Mouse (Mus musculus) 3134 (cell line): ENCODE results near the gene Tbx6.

Experiments
- DNase-seq: peaks from one replicate; pipeline ENCODE4 v3.0.0-alpha.2; 2011; ENCODE audit warnings: low spot score; ENCODE audit not compliant: insufficient read length; ENCODE audit errors: extremely low read depth

Gene Tbx6

DNA sequence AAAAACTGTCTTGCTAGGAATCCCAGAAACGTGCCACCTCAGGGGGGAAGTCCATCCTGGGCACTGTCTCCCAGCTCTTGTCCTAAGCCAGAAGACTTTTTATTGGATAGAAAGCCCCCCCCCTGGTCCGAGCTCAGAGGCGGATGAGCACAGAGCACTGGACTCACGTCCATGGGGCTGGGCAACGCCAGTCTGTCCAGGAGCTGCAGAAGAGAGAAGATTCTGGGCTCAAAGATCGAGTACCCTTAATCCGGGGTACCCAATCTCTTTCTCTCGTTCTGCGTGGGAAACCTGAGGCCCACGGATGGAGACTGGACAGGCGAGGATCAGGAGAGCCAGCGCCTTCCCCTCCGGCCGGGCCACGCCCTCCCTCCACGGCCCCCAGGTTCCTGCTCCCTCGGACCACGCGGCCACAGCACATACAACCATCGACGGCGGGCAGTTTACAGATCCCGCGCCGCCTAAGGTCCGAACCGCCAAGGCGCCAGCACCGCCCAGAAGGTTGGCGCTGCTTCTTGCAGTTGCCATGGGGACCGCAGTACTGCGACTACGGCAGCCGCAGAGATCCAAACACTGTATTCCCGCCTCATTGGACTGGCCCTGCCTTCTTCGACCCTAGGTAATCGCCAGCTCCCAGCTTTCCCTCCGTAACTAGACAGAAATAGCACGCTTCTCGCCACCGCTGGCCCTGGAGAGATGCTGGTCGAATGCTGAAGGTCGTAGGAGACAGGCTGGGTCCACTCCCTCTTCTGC, 27.6 kb downstream of the Tbx6 start:
- peak; percentile 92 for DNase-seq

DNA sequence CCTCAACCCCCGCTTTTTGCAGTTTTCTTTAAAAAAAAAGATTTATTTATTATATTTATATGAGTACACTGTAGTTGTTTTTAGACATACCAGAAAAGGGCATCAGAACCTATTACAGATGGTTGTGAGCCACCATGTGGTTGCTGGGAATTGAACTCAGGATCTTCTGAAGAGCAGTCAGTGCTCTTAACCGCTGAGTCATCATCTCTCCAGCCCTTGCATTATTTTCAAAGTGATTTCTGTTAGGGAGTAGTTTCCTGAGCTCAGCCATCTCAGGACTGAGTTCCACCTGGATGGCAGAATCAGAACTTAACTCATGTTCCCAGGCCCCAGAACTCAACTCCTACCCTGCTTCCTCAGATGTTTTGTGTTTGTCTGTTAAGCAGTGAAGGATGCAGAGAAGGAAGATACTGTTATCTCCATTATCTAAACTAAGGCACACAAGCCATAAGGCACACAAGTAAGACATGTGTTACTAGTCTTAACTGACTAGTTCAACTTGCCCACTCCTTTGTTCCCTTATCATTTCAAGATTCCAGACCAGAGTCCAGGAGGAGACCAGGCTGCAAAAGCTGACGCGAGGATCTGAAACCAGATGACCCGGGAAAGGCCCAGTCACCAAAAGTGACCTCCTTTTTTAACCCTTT, 28.6 kb downstream of the Tbx6 start:
- DNase-seq = no peak

DNA sequence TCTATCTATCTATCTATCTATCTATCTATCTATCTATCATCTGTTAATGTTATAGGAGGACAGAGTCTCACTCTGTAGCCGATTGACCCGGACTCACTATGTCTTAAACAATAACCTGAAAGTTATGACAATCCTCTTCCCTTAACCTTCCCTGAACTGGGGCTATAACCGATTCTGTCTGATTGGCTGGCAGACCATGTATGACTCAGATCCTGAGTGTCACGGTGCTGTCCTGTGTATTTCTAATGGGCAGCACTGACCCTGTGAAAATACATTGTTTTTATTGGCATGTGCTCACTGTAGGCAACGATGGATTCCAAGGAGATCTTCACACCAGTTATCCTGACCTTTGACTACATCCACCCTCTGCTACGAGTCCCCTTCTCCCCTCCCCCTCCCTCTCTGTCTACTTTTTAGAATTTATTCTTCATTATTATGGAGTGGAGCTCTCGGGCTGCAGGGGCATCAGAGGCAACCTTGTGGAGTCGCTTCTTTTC, 34.5 kb downstream of the Tbx6 start:
- DNase-seq = no peak

DNA sequence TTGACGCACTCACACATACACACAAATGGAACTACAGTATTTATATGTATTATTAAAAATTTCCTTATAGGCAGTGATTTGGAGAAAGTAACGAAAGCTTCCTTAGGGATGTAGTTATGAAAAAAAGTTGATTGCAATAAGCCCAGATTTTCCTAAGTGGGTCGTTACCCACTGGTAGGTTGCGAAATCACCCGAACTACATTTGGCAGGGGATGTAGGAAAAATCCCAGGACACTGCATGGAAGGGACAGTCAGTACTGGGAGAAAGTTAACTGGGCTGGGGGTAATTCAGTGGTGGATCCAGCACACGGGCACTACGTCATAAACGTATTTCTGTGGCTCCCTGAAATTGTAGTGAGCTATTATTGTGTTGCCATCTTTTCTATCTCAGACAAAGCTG, 35.2 kb downstream of the Tbx6 start:
- no peak for DNase-seq

DNA sequence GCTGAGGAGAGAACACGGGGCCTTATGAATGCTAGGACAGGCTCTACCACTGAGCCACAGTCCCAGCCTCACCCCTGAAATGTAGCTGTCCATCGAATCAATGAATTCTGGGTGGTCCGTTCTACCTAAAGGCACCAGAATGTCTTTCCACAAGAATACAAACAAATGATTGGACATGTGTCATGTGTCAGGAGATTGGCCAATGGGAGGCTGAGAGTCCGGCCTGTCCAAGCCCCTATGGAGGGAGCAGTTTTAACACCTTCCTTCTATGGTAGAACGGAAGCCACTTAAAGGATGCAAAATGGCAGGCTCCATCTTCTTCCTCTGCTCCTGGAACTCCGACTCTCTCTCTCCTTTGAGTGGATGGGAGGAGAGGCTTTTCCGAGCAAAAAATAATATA, 36.3 kb downstream of the Tbx6 start:
- no peak for DNase-seq

DNA sequence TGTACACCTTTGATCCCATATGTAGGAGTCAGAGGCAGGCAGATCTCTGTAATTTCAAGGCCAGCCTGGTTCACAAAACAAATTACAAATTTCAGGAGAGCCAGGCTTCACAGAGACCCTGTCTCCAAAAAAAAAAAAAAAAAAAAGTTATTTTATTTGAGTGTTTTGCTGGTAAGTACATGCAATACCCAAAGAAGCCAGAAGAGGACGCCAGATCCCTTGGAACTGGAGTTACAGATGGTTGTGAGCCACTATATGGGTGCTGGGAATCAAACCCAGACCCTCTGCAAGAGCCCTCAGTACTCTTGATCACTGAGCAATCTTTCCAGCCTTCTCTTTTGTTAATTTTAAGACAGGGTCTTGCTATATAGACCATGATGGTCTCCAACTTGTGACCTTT, 37.5 kb downstream of the Tbx6 start:
- DNase-seq = no peak

DNA sequence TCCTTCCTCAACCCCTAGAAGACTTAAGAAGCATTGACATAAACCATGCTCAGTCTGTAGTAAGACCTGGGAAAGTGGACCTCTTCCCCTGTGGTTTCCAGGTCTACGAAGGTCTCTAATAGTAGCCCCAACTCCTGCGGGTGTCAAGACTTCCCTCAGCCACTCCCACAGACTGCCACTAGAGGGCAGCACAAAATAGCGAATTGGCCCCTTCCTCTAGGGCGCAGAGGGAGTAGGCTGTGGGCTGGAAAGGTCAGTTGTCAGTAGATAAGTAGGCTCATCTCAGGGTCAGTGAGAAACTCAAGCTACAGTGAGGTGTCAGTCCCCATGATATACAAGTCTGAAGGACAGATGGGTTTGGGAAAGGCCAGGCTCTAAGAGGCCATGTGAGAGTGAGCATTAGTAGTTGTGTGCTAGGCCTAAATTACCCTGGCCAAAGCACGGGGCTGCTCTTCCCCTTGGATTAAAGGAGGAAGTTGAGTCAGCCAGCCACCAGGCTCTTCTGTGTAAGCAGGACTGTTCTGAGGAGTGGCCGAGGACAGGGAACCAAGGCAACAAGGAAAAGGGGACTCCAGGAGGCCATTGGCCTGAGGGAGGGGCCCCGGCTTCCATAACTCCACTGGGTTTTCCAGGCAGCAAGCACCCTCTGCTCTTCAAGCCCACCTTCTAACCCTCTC, 40.7 kb downstream of the Tbx6 start:
- DNase-seq = peak; percentile 51

DNA sequence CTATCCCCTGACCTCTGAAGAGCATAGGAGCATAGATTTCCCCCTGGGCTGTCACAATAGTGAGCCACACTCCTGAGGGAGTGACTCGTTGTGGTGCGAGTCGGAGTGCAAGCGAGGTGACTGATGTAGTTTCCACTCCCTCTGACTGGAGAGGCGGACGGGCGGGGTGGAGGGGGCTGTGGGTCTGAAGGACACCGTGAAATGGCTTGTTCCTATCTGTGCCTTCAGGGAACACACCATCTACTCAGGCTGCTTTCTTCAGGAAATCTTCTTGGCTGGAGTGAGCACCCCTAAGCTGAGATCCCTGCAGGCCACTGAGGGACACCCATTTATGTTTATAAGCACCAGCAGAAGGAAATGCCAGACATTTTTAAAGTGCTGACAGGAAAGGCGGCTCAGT, 41.5 kb downstream of the Tbx6 start:
- no peak for DNase-seq

DNA sequence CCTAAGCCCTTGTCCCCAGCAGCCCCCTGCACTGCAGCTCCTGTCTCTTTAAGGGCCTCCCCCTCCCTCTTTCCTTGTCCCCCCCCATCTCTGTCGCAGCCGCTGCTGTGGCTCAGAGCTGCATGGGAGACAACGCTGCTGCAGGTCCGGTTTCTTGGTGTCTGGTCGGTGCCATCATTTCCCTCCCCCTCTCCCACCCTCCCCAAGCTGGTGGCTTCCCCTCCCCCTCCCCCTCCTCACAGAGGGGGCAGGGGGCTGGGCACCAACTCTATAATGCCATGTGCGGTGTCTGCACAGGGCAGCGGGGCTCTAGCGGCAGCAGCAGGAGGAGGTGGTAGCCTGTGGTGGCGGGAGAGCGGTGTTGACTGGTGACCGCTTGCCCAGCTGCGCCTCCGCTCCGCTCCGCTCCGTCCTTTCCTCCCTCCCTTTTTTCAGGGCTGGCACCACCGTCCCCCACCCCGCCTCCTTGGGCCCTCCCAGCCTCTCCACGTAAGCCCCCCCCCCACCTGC, 42.0 kb downstream of the Tbx6 start:
- DNase-seq = no peak

DNA sequence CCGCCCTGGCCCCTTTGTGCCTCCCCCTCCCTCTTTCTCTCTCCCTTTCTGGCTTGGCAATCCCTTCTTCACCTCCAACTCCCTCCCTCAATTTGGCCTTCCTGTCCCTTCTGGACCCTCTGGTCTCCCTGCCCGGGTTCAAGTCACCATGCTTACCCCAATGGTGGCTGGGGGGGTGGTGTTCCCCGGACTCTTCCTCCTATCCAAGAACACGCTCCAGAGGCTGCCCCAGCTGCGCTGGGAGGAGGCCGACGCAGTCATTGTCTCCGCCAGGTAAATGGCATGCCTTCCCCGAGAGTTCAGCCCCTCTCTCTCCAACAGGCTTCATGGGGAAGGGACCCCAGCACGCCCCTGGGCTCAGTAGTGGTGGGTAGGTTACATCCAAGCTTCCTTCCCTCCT, 42.7 kb downstream of the Tbx6 start:
- no peak for DNase-seq

DNA sequence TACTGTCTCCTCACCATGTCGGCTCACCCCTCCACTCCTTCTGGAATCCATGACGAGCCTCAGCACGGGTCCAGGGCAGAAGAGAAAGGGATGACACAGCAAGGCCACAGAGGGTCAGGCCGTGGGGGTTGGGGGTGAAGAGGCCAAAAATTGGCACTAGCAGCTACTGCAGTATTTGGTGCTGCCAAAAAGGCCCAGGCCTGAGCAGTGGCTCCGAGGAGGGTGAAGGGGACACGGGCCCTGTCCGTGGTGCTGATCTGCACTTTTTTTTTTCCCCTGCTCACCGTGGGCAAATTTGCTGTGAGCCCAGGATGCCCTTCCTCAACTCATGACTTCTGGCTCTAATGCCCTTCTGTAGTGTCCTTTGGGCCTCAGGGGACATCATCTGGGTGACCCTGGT, 44.1 kb downstream of the Tbx6 start:
- DNase-seq = no peak

DNA sequence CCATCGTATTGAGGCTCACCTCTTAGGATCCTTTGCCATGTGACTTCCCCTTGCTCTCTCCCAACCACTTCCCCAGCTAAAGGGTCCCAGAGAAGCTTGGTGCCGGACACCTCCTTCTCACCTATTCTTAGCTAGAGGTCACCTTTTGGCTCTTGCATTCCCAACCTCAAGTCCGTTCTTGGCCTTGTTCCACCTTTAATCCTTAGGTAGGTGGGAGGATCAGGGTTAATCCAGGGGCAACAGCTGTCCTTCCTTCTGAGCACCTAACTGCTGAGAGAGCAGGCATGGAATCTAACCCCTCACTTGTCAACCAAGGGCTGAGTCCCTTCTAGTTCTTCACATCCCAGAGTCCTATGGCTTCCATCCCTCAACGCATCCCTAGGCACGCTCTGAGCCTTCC, 44.7 kb downstream of the Tbx6 start:
- DNase-seq = no peak

DNA sequence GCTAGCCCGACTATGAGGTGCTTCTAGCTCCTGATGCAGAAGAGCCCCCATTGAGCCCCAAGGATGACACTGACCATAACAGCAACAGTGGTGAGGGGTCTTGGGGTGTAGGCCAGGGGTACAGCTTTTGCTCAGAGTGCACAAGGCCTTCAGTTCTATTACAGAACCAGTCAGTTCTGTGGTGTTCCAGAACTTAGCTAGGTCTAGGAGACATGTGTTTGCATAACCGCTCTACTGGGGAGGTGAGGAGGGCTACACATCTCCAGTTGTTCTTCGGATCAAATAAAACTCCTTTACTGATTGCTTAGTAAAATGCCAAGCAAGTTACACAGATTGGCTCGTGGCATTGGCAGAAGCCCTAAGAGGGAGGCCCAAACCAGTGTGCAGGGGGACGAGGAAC, 50.3 kb downstream of the Tbx6 start, which contains the start of gene 4930451I11Rik:
4930451I11Rik (minus strand) TSS at position 101 of the 400 bp plus-strand sequence.
- DNase-seq = no peak

DNA sequence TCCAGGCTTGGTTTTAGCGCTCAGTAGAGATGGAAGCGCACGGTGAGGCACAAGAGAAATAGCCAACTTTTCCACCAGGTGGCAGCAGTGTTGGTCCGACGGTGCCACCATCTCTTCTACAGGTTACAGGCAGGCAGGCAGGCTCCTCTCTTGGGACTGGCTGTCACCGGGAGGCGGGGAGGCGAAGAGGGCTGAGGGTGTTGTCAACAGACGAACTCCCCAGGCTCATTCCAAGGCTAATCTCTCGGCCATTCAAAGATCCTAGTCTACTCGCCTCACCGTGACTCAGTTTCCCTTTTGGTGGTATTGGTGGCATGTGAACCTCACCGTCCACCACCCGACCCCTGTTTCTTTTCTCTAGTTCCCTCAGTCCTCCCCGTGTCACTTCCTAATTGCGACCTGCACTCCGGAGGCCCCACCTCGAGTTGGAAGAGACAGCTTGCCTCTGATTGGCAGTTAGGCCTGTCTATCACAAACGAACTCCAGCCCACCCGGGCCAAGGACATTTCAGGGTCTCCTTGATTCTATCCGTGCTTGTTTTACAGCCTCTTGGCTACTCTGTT, 50.8 kb downstream of the Tbx6 start:
- DNase-seq = peak; percentile 63

DNA sequence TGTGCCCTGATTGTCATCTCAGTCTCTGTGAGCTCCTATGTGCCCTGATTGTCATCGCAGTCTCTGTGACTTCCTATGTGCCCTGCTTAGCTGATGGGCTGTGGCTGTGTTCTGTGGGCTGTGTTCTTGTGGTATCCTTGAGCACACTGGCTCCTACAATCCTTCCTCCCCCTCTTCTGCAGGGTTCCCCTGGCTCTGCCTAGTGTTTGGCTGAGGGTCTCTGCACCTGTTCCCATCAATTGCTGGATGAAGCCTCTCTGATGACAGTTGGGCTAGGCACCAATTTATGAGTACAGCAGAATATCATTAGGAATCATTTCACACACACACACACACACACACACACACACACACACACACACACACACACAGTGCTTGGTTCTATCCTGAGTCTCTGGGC, 52.0 kb downstream of the Tbx6 start:
- no peak for DNase-seq
